Mouse (Mus musculus) spleen, postnatal 10 days (tissue): ENCODE measurements around the gene Thap11.

Experiments
- DNase-seq, 2 experiments: peaks; one replicate each; pipeline ENCODE4 v3.0.0; 2021 to 2022; ENCODE audit warnings: low spot score in 2 of 2

The Thap11 gene

DNA sequence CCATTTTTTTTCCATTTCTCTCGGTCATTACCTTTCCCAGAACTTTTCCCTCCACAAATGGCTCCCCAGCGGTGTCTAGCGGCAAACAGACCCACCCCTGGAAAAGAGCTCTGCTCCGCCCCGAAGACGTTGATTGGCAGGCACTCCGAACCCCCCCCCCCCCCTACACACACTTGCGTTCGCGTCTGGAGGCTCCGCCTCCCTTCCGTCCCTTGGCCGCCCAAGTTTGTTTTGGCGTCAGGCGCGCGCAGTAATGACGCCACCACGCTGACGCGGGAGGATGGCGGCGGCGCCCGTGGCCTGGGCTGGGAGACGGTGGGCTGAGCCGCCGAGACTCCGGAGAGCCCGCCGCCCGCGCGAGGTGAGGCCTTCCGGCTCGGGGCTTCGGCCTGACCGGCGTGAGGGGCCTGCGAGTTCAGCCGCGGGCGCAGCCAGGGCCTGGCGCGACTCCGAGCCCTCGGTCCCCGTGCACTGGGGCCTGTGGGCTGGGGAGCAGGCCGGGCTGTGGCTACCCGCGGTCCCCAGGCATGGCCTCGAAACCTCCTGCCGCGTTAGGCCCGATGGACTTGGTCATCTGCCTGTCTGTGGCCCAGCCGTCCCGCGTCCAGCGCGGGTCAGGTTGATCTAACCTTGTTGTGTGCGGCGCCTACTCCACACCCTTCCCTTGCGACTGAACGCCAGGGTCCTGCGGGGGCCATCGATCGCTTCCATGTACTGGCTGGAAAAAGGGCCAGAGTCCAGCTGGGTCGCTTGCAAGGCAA lies 45.4 kb downstream of the Thap11 start, which contains the start of gene Pskh1:
TSS of gene Pskh1 (plus strand) at position 262 of the 761 bp plus-strand sequence.
- peak; percentile 93 to 94 for DNase-seq

DNA sequence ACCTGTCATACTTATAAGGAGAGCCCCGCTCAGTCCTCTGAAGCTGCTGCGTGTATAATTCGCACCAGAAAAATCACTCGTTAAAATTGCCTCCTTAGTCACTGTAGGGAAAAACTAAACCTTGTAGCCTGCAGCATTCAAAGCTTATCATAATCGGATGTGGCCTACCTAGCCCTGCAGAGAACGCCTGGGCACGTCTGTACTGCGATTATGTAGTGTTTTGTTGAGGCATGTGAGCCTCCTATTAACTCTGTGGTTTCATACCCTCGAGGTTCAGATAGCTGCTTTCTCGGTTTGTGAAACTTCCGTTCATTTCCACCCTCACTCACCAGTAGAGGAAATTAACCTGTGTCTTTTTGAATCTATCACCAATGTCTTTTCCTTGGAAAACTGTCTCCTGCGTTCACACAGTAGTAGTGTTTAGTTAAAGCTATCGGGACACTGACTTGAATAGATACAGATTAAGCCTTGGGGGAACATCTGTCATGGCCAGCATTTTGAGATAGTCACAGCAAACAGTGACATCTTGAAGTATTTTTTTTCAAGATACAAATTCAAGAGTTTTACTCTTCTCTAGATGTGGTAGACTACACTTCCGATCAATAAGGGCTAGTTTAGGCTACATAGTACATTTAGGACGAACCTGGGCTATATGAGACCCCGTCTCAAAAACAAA lies 46.1 kb downstream of the Thap11 start:
- DNase-seq, result peak in 1 of 2 experiments; percentile 39
